Mouse (Mus musculus): ENCODE measurements around the gene Tal1.

Gene Tal1

GRCm38 (mm10) chr4:115071668-115072067 is 15.4 kb downstream of the Tal1 start:
- no peak for DNase-seq (ENCODE audit: low read depth, low spot score)

- no peak for DNase-seq (ENCODE audit: low read depth, low spot score)
Measured at GRCm38 (mm10) chr4:115074789-115075188, 18.6 kb downstream of the Tal1 start.

DNA sequence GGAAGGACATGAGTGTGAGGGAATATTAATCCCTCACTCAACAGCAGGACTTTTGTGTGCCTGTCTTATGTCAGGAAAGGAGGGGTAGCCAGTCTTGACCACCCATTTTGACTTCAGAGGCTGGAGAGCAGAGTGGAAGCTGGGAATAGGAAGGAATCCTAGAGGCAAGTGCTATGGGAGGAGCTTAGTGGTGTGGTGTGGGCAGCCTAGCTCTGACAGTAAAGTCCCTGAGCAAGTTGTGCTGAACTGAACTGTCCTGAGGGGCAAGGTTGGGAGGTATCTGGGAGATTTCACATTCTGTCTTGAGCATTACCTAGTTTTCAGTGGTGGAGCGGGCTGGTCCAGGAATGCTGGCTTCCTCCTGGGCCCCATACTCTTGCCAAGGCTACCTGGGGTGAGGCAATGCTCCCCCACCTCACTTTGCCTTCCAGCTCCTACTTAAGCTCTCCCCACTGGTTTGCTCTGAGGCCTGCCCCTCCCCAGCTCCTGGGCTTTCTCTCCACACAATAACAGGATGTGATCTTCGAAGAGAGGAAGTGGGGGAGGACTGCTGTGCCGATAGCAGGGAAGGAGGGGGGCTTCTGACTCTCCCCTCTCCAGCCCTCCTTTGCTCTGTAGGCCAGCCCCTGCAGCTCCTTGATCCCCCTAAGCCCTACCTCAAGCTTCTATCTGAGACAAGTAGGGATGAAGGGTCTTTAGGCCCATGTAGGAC is 19.1 kb downstream of the Tal1 start:
- peak; percentile 50 for DNase-seq (ENCODE audit: low read depth, low spot score)

- DNase-seq (ENCODE audit: low read depth, low spot score) = no peak
Measured at GRCm38 (mm10) chr4:115078892-115079820, 22.9 kb downstream of the Tal1 start.

- DNase-seq (ENCODE audit: low read depth, low spot score) = no peak
Measured at GRCm38 (mm10) chr4:115079821-115080349, 23.7 kb downstream of the Tal1 start.

DNA sequence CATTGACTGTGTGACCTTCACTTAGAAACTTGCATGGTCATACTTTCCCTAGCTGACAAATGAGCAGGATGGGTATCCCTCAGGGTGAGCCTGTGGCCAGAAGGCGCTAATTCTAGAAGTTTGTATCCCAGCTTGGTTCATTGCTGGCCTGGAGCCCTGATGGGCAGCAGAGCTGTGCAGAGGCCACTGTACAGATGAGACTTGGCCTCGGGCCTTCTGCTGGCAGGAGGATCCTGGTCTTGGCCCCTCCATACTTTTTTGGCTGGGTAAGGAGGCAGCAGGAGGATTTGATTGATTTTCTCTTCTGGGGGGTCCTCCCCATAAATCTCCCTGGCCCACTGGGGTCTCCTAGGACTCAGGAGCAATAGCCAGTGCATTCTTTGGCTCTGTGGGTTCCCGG is 26.8 kb downstream of the Tal1 start:
- DNase-seq (ENCODE audit: low read depth, low spot score) = no peak

DNA sequence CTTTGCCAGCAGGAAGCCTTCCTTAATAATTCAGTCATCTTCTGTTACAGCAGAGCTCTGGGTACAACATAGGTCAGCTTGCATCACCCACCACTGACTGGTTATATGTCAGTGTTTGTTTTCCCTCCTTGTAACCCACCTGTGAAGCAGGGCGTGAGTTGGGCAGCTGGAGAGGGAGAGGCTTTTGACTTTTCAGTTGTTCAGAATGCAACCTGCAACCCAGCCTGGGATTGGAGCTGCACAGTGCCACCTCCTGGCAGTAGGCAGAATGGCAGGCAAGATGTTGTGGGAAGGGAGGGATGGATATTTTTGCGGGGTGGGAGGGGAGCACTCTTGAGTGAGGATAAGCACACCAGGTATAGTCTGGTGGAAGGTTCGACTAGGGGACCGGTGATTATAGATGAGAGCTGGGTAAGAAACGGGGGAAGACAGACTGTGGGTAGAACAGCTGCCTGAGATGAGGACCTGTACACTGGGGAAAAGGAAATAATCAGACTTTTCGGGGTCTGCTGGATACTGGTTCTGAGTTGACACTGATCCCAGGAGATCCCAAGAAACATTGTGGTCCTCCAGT is 29.4 kb downstream of the Tal1 start:
- DNase-seq (ENCODE audit: low read depth, low spot score) = peak; percentile 53

GRCm38 (mm10) chr4:115086257-115086656 is 30.0 kb downstream of the Tal1 start:
- DNase-seq (ENCODE audit: low read depth, low spot score) = no peak

- DNase-seq (ENCODE audit: low read depth, low spot score) = no peak
Measured at GRCm38 (mm10) chr4:115086763-115087415, 30.7 kb downstream of the Tal1 start.

DNA sequence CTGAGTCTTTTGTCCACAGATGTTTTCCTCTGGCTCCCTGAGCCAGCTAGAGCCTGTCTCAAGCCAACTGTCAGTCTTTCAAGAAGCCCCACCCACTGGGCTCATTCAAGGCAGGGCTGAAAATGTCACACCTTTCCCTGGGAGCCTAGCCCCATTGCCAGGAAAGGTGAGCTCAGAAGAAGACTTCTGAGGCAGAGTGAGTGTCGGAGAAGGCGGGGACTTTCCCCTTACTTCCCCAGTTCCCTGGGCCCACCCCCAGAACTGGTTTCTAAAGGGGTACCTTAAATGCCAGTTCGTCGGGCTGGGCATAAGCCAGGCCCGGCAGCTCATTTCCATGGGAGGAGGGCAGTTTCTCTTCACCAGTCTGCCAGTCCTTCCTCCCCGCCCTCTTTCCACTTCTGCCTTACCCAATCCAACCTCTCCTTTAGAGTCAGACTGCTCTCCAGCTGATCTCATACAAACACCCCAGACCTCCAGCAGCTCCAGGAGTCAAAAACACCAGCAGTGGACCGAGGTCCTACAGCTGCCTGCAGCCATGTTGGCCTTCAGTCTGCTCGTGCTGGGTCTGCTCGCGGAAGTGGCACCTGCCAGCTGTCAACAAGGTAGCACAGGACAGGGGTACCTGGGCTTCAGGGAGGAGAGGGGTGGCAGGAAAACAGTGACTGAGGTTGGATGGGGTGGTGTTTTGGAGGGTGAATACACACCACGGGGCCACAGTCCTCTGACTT is 32.5 kb downstream of the Tal1 start, which contains the start of gene Pdzk1ip1:
TSS of gene Pdzk1ip1 (plus strand) at position 98 of the 728 bp plus-strand sequence.
- DNase-seq (ENCODE audit: low read depth, low spot score) = peak; percentile 7

DNA sequence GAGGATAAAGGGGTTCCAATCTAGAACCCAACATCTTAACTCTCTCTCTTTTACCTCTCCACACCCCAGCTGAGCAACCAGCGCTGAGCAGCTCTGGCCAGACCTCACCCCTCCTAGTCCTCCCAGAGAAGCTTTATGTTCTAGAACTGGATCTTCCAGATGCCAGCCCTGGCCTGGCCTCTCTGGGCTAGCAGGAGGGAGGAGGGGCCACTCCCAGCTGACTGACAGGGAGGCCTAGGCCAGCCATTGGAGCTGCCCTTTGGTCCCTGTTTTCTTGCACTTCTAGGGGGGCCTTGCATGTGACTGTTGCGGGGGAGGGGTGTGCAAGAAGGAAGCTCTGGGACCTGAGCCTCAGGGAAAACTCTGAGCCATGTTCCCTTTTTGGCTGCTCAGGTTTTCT is 34.4 kb downstream of the Tal1 start:
- DNase-seq (ENCODE audit: low read depth, low spot score) = no peak

DNA sequence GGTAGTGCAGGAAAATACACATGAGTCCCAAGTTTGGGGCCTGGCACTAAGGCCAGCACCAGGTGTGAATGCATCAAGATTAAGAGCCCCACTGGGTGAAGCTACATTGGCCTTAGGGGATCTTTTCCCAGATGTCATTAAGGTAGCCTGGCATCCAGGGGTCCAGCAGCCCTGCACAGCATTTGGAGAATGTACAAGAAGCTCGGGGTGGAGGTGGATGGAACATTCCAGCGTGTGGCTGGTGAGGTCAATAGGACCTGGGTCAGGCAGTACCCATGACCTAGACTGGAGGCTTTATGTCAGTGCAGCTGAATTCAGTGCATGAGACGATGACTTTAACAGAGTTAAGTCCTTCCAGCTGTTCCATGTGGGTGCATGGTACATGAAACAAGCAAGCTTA is 35.6 kb downstream of the Tal1 start:
- no peak for DNase-seq (ENCODE audit: low read depth, low spot score)

GRCm38 (mm10) chr4:115093331-115093864 is 37.2 kb downstream of the Tal1 start:
- no peak for DNase-seq (ENCODE audit: low read depth, low spot score)

DNA sequence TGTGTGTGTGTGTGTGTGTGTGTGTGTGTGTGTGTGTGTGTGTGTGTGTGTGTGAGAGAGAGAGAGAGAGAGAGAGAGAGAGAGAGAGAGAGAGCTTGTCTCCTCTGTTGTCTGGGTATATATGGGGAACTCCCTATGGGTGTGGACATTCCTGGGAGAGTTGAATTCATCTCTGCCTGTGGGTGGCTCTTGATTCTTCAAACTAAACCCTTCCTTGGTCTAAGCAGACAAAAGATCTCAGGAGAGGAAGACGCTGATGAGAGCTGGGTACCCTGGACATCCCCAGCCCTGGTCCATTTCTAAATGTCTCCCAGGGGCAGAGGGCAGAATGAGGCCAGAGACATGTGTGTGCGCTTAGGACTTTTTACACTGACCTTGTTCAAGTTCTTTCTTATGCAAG is 37.8 kb downstream of the Tal1 start:
- DNase-seq (ENCODE audit: low read depth, low spot score) = no peak

DNA sequence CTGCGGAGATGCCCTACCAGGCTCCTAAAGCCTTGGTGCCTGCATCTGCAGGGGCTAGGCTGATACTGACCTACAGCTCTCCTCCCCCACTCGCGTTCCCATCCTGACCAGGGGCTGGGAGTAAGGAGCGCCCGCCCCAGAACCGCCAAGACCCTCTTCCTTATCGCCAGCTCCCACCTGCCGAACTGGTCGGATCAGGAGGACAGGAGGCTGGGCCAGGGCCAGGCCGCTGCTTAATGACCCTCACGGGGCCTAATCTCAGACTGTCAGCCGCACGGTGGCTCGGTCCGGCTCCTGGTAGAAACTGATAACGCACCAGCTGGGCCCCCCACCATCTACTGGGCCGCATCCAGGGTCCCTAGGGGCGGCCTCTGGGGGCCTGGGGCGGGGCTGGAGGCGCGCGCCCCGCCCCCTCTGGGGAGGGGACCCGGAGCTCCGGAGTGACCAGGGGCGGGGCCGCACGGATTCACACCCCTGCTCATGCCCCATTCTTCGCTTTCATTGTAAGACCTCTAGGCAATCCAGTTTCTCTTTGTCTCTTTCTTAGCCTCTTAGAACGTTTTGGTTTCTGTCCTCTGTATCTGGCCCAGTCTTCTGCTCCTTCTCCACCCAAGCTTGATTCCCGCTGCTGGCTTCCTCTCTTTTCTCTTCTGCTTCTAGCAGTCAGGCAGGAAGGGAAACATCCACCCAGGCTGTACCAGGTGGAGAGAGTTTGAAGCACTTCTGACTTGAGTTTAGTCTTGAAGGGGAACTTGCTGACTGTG is 39.6 kb downstream of the Tal1 start:
- DNase-seq (ENCODE audit: low read depth, low spot score) = no peak

DNA sequence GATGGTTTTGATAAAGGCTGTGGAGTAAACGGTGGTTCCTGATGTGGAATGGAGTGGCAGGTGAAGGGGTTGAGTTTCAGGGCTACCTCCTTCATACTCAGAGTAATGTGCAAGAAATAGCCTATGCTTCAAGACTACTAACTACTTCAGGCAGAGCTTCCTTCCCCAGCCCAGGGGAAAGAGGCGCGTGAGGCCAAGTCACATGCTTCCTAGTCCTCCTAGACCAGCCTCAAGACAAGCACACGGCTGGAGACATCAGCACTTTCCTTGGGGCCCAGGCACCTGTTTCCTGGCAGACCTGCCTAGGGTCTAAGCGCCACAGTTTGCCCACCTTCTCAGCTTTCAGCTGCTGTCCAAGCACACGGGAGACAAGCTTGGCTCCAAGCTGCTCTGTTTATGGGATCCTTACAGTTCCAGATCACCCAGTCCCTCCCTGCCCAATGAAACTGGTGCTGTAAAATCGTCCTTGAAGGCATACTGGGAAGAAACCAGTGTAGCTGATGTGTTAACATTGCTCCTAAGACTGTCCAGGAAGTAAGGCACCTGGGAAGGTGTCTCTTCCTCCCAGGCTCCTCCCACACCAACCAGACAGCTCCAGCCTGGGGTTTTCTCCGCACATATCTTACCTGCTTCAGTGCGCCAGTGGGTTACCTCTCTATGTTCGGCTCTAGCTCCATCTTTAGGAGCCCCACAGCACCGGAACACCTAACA is 40.4 kb downstream of the Tal1 start:
- DNase-seq (ENCODE audit: low read depth, low spot score) = no peak

DNA sequence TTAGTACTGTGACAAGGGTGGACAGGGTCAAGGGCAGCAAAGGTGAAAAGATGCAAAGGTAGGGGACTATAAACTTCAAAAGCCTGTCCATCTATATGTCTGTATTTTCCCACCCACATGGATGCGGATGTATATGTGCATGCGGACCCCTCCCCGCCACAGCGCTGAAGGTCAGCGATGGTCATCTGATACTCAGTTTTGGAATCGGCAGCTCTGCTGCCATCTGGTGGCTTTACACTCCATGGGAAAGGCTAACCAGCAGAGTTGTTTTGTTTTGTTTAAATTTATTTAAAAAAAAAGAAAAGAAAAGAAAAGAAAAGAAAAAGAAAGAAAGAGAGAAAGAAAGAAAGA is 40.9 kb downstream of the Tal1 start:
- no peak for DNase-seq (ENCODE audit: low read depth, low spot score)

DNA sequence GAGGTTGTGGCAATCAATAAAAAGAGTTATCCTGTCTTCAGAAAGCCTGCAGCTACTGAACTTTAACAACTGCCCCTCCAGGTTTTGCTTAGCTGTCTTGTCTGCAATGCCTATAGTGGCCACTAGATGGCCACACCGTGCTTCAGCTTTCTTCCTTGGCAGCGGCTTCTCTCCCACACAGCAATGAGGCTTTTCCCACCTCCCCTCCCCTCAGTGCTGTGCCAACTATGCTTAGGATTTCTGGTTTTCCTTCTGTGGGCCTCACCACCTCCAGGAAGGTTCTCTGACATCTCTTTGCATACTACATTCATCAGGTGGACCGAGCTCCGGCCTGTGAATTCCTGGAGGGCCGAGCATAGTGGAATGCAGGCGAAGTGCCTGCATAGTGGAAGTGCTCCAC is 45.5 kb downstream of the Tal1 start:
- peak; percentile 49 for DNase-seq (ENCODE audit: low read depth, low spot score)

GRCm38 (mm10) chr4:115103510-115103909 is 47.3 kb downstream of the Tal1 start:
- no peak for DNase-seq (ENCODE audit: low read depth, low spot score)
